In the genomic region with DNA sequence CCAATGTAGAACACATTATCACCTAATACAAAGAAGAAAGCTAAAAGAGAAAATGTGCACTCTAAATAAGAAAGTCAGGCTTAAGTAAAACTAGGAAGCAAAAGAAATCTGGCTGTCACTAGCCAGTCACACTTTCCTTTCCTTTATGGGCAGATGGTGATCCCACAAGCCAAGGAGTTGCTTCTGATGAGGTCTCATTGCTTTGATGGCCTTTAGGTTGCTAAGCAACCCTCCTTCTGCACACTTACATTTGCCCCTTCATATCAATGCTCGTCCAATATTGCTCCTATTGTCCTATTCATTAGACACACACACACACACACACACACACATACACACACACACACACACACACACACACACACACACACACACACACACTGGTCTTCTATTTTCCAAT, we compare ENCODE assay signal across 24 mouse cellular contexts. TPM values are rescaled to one million over a fixed set of nuclear protein-coding genes. Genes with fewer than 3 reads are reported as not detected.
DNase-seq lines count a peak whose midpoint lies in the region; ATAC-seq and TF ChIP-seq lines count a peak whose summit lies in the region.
"Had no signal": no experiment of that assay in that cellular context is flagged by ENCODE, and none has a peak within 500 bp of the region (broad histone marks: within the 10 kb centered on the region; RNA-seq: fewer than 3 reads in every experiment).

No protein-coding gene starts in this region.

- 0 out of 2 replicates have a peak, but pooled peaks have one; percentile 8 for TF ChIP-seq EP300 in CH12.LX (IDR thresholded peaks at IDR 0.05; ENCODE audit: low read length)

- no peak for TF ChIP-seq RAD21 in CH12.LX (IDR thresholded peaks at IDR 0.05; ENCODE audit: low read depth, low read length)

- no peaks in the 10 kb centered on the region for H3K79me2 ChIP-seq in CH12.LX (replicated peaks; ENCODE audit: control insufficient read depth, extremely low read depth, insufficient read depth, poor library complexity, severe bottlenecking)

- no peaks in the 10 kb centered on the region for H3K27me3 ChIP-seq in hindbrain, postnatal 0 days (ENCODE audit: insufficient read depth, low read length)
- no peaks in the 10 kb centered on the region for H3K27me3 ChIP-seq in hindbrain, embryonic 12.5 days
- no peaks in the 10 kb centered on the region for H3K27me3 ChIP-seq in CH12.LX (replicated peaks)
- H3K27me3 ChIP-seq: intestine, embryonic 15.5 days had no signal

- H3K4me2 ChIP-seq in hindbrain, postnatal 0 days (ENCODE audit: low read depth, low read length): no peak overlapping the region
- no peak overlapping the region for H3K4me2 ChIP-seq in hindbrain, embryonic 12.5 days (replicated peaks)
- no peak overlapping the region for H3K4me2 ChIP-seq in CH12.LX (ENCODE audit: insufficient read depth, low read depth, poor library complexity, severe bottlenecking)
- H3K4me2 ChIP-seq: heart, embryonic 11.5 days; hindbrain, embryonic 14.5 days; intestine, embryonic 15.5 days had no signal

- 29% methylated on average over 1 of the region's 1 CpGs for WGBS in hindbrain, postnatal 0 days
- WGBS in hindbrain, embryonic 12.5 days: 45% methylated on average over 1 of the region's 1 CpGs

- TF ChIP-seq CTCF in hindbrain, postnatal 0 days (IDR thresholded peaks at IDR 0.05; ENCODE audit: low read depth): no peak
- no peak for TF ChIP-seq CTCF in CH12.LX (conservative IDR thresholded peaks at IDR 0.05 in 1 of 2, IDR thresholded peaks at IDR 0.05 in 1 of 2; ENCODE audit: low read depth in 2 of 2, low read length in 2 of 2)
- no peak for TF ChIP-seq CTCF in brain, embryonic 14.5 days (IDR thresholded peaks at IDR 0.05; ENCODE audit: borderline replicate concordance, extremely low read depth, insufficient read depth, insufficient read length)

- ATAC-seq in hindbrain, postnatal 0 days: peak; percentile 55; the same call in 1 of the 2 replicates
- ATAC-seq in hindbrain, embryonic 12.5 days (ENCODE audit: low FRiP score): no peak
- ATAC-seq: forebrain, embryonic 14.5 days; forebrain, postnatal 0 days; intestine, embryonic 15.5 days had no signal

- no peaks in the 10 kb centered on the region for H3K36me3 ChIP-seq in hindbrain, postnatal 0 days (ENCODE audit: insufficient read depth, low read length)
- no peaks in the 10 kb centered on the region for H3K36me3 ChIP-seq in hindbrain, embryonic 12.5 days
- H3K36me3 ChIP-seq in CH12.LX (replicated peaks in 1 of 2; ENCODE audit: control insufficient read depth in 1 of 2, insufficient read depth in 1 of 2, low read length in 1 of 2): no peaks in the 10 kb centered on the region
- H3K36me3 ChIP-seq: forebrain, embryonic 10.5 days; intestine, embryonic 15.5 days had no signal

- in situ Hi-C loops in CH12.LX (cut with MboI; ENCODE audit: low pct_ligation_motif_present, low pct_unique_long_range_greater_than_20kb, low sequenced_read_pairs): no loop called here

- no peak overlapping the region for H3K9ac ChIP-seq in hindbrain, postnatal 0 days (replicated peaks; ENCODE audit: low read length)
- H3K9ac ChIP-seq in hindbrain, embryonic 12.5 days: no peak overlapping the region
- no peak overlapping the region for H3K9ac ChIP-seq in CH12.LX (ENCODE audit: insufficient read depth, low read depth)
- H3K9ac ChIP-seq: forebrain, postnatal 0 days; hindbrain, embryonic 14.5 days; intestine, embryonic 15.5 days had no signal

- DNase-seq in embryo, embryonic 10 days (ENCODE audit: low spot score): peak; percentile 17
- DNase-seq in embryo, embryonic 11 days: no peak
- peak; percentile 33 for DNase-seq in hindbrain, postnatal 0 days (ENCODE audit: low spot score)
- peak; percentile 35 for DNase-seq in CH12.LX (ENCODE audit: extremely low read depth)
- peak; percentile 31 for DNase-seq in brain, embryonic 14.5 days (ENCODE audit: low read depth)
- DNase-seq: adrenal gland, adult 8-10 months; adrenal gland, postnatal 25 days; cerebellum, adult 18-20 months; cerebellum, adult 9-10 months; cerebellum, postnatal 36 days; forebrain, postnatal 0 days; gastrocnemius, adult 2 months; gastrocnemius, postnatal 14 days; heart, adult 11 months; kidney, adult 11 months; kidney, adult 8-10 months had no signal

- no peaks in the 10 kb centered on the region for H3K9me3 ChIP-seq in hindbrain, postnatal 0 days (ENCODE audit: low read length)
- no peaks in the 10 kb centered on the region for H3K9me3 ChIP-seq in hindbrain, embryonic 12.5 days (replicated peaks)
- H3K9me3 ChIP-seq in CH12.LX (replicated peaks; ENCODE audit: low read length): no peaks in the 10 kb centered on the region
- H3K9me3 ChIP-seq: forebrain, embryonic 10.5 days; intestine, embryonic 15.5 days had no signal

- H3K4me1 ChIP-seq in hindbrain, postnatal 0 days (ENCODE audit: insufficient read depth, low read length): no peaks in the 10 kb centered on the region
- no peaks in the 10 kb centered on the region for H3K4me1 ChIP-seq in hindbrain, embryonic 12.5 days
- H3K4me1 ChIP-seq in CH12.LX (ENCODE audit: control insufficient read depth in 1 of 2, insufficient read depth in 2 of 2): no peaks in the 10 kb centered on the region
- H3K4me1 ChIP-seq: intestine, embryonic 15.5 days had no signal

- TF ChIP-seq POLR2A in CH12.LX (IDR thresholded peaks at IDR 0.05; ENCODE audit: low read depth, low read length): no peak
- no peak for TF ChIP-seq POLR2A in brain, embryonic 14.5 days (IDR thresholded peaks at IDR 0.05; ENCODE audit: borderline replicate concordance, extremely low read depth, insufficient read depth, insufficient read length, poor library complexity, severe bottlenecking)

- no peak overlapping the region for H3K4me3 ChIP-seq in hindbrain, postnatal 0 days (ENCODE audit: low read length)
- no peak overlapping the region for H3K4me3 ChIP-seq in hindbrain, embryonic 12.5 days
- H3K4me3 ChIP-seq in CH12.LX (replicated peaks in 1 of 3; ENCODE audit: low read depth in 2 of 3, low read length in 2 of 3, poor library complexity in 1 of 3): no peak overlapping the region
- H3K4me3 ChIP-seq: forebrain, embryonic 10.5 days; gastrocnemius, adult 2 months; intestine, embryonic 15.5 days had no signal

- no peak overlapping the region for H3K27ac ChIP-seq in hindbrain, postnatal 0 days
- no peak overlapping the region for H3K27ac ChIP-seq in hindbrain, embryonic 12.5 days
- H3K27ac ChIP-seq in CH12.LX (ENCODE audit: insufficient read depth, low read depth): no peak overlapping the region
- H3K27ac ChIP-seq: forebrain, embryonic 10.5 days; gastrocnemius, adult 2 months; hindbrain, embryonic 14.5 days; intestine, embryonic 15.5 days had no signal

- dilution Hi-C loops in CH12.LX (cut with MboI; ENCODE audit: extremely low pct_ligation_motif_present, extremely low pct_unique_long_range_greater_than_20kb, low sequenced_read_pairs): no loop called here

TF ChIP-seq in CH12.LX, 34 proteins besides CTCF, POLR2A, EP300 and RAD21:
- no peak for TF ChIP-seq MAFK (IDR thresholded peaks at IDR 0.05; ENCODE audit: insufficient replicate concordance, low read length)
- TF ChIP-seq MEF2A (IDR thresholded peaks at IDR 0.05; ENCODE audit: borderline replicate concordance, low read depth, low read length): no peak
- no peak for TF ChIP-seq MXI1 (IDR thresholded peaks at IDR 0.05; ENCODE audit: low read depth, low read length)
- TF ChIP-seq POLR2AphosphoS2 (IDR thresholded peaks at IDR 0.05; ENCODE audit: low read depth, low read length): no peak
- TF ChIP-seq ETS1 (conservative IDR thresholded peaks at IDR 0.05; ENCODE audit: low read depth, low read length): no peak
- TF ChIP-seq KAT2A (IDR thresholded peaks at IDR 0.05; ENCODE audit: insufficient replicate concordance, low read length): no peak
- TF ChIP-seq ZKSCAN1 (IDR thresholded peaks at IDR 0.05; ENCODE audit: borderline replicate concordance, low read depth, low read length): no peak
- TF ChIP-seq UBTF (IDR thresholded peaks at IDR 0.05; ENCODE audit: low read depth, low read length): no peak
TF ChIP-seq in CH12.LX: peak in this region for 0.

RNA-seq across cellular contexts. Expression of a gene that starts 10.9 kb away (rescaled TPM):
- total RNA-seq in hindbrain, postnatal 0 days (2014; rRNA removed): 1.6 and 3.0 TPM in 2 replicates
- 1.6 and 2.1 TPM in 2 replicates for polyA plus RNA-seq in hindbrain, postnatal 0 days (2015; fragmentation: Nextera tagmentation; extraction: Ambion mirVana)
- polyA plus RNA-seq in hindbrain, embryonic 12.5 days (2016; fragmentation: Nextera tagmentation; extraction: Ambion mirVana): 8.9 and 18.4 TPM in 2 replicates
- total RNA-seq in CH12.LX (2012; rRNA removed): 0.30 and 0.42 TPM in 2 replicates
- total RNA-seq in CH12.LX (2014; rRNA removed): 0.46 and 2.1 TPM in 2 replicates
- 1.3 and 2.6 TPM in 2 replicates for polyA plus RNA-seq in CH12.LX (2012; ENCODE audit: insufficient read length, low read depth)
- 0.33 and 0.57 TPM in 2 replicates for polyA plus RNA-seq in brain, embryonic 14.5 days (2012; rRNA removed)
- total RNA-seq: hematopoietic stem cell, adult 5-6 weeks; MEL had no signal
